Mouse (Mus musculus) intestine, postnatal 0 days (tissue): ENCODE data around the gene E2f3. TPM values are rescaled to one million over a fixed set of nuclear protein-coding genes. Genes with fewer than 3 reads are reported as not detected.

Source experiments
- ATAC-seq: fragments of 200-750 bp; cut with Nextera tagmentation; 2 replicates; pipeline ENCODE4 v1.8.0; 2017; ENCODE audit warnings: mild to moderate bottlenecking, moderate TSS enrichment, moderate library complexity
- H3K27ac ChIP-seq: fragments of 300-500 bp; sonication (generic); 2 replicates; pipeline ENCODE4 v1.5.1; 2014; ENCODE audit warnings: mild to moderate bottlenecking, low read depth, low read length, moderate library complexity
- H3K27me3 ChIP-seq: fragments of 300-500 bp; sonication (generic); replicated peaks from 2 replicates; pipeline ENCODE4 v1.6.1; 2014; ENCODE audit warnings: low read length, mixed read lengths; ENCODE audit not compliant: control insufficient read depth, insufficient read depth
- H3K36me3 ChIP-seq: fragments of 300-500 bp; sonication (generic); 2 replicates; pipeline ENCODE4 v1.6.1; 2014; ENCODE audit warnings: mild to moderate bottlenecking, moderate library complexity; ENCODE audit not compliant: control insufficient read depth, insufficient read depth
- H3K4me1 ChIP-seq: fragments of 300-500 bp; sonication (generic); replicated peaks from 2 replicates; pipeline ENCODE4 v1.6.1; 2014; ENCODE audit warnings: antibody characterized with exemption, low read length, mixed read lengths; ENCODE audit not compliant: control insufficient read depth, insufficient read depth
- H3K4me2 ChIP-seq: fragments of 300-500 bp; sonication (generic); replicated peaks from 2 replicates; pipeline ENCODE4 v1.6.1; 2014; ENCODE audit warnings: low read depth, mild to moderate bottlenecking, moderate library complexity
- H3K4me3 ChIP-seq: fragments of 300-500 bp; sonication (generic); 2 replicates; pipeline ENCODE4 v1.5.1; 2014; ENCODE audit warnings: low read depth, low read length
- H3K9ac ChIP-seq: fragments of 300-500 bp; sonication (generic); 2 replicates; pipeline ENCODE4 v1.6.1; 2014; ENCODE audit warnings: mild to moderate bottlenecking, low read depth, low read length
- H3K9me3 ChIP-seq: fragments of 300-500 bp; sonication (generic); 2 replicates; pipeline ENCODE4 v1.6.1; 2016; ENCODE audit warnings: mixed run types; ENCODE audit not compliant: control insufficient read depth
- CTCF ChIP-seq: sonication (generic); IDR thresholded peaks from 2 replicates; pipeline ENCODE4 v1.5.1; 2016; ENCODE audit warnings: low read depth, mild to moderate bottlenecking, control low read depth, antibody characterized with exemption, moderate library complexity
- WGBS: fragments of 180-500 bp; shearing (Covaris S2); extraction: QIAGEN DNeasy Blood & Tissue Kit; methylation state at CpG from one replicate; pipeline ENCODE4 v1.1.7; 2014; 5-methylcytosine and 5-hydroxymethylcytosine counted together
- polyA plus RNA-seq: library from polyadenylated mRNA; unstranded; fragments of >200 nt; fragmentation: Nextera tagmentation; extraction: Ambion mirVana; gene quantifications from 2 replicates; pipeline ENCODE4 v1.2.1, GENCODE M21; 2015

Gene E2f3
- polyA plus RNA-seq, 1 experiment from 2014 or later, result 4.2 TPM

- no peak for ATAC-seq
- no peaks in the 10 kb centered on the region for H3K36me3 ChIP-seq
- no peak for TF ChIP-seq CTCF
- no peak overlapping the region for H3K4me2 ChIP-seq
- no peaks in the 10 kb centered on the region for H3K9me3 ChIP-seq
- no peak overlapping the region for H3K27ac ChIP-seq
- H3K9ac ChIP-seq, result no peak overlapping the region
- H3K4me3 ChIP-seq, result no peak overlapping the region
- no peaks in the 10 kb centered on the region for H3K4me1 ChIP-seq
- WGBS, result 94% methylated on average over 7 of the region's 7 CpGs
- H3K27me3 ChIP-seq, result no peaks in the 10 kb centered on the region
Observed at GRCm38 (mm10) chr13:30017611-30018010, 31.7 kb upstream of the E2f3 start.

GRCm38 (mm10) chr13:30014576-30014975 lies 28.7 kb upstream of the E2f3 start:
- Histone ChIP-seq H3K9ac (no peak overlapping the region), H3K4me1 (no peaks in the 10 kb centered on the region), H3K27ac (no peak overlapping the region), H3K4me3 (no peak overlapping the region), H3K4me2 (no peak overlapping the region), H3K36me3 (no peaks in the 10 kb centered on the region), H3K27me3 (no peaks in the 10 kb centered on the region), H3K9me3 (no peaks in the 10 kb centered on the region)
- no peak for ATAC-seq
- 90% methylated on average over 8 of the region's 8 CpGs for WGBS
- no peak for TF ChIP-seq CTCF

GRCm38 (mm10) chr13:30012226-30012625 lies 26.4 kb upstream of the E2f3 start:
- Histone ChIP-seq H3K27me3 (no peaks in the 10 kb centered on the region), H3K4me3 (no peak overlapping the region), H3K9ac (no peak overlapping the region), H3K4me2 (no peak overlapping the region), H3K9me3 (no peaks in the 10 kb centered on the region), H3K4me1 (no peaks in the 10 kb centered on the region), H3K36me3 (no peaks in the 10 kb centered on the region), H3K27ac (no peak overlapping the region)
- 72% methylated on average over 6 of the region's 6 CpGs for WGBS
- no peak for TF ChIP-seq CTCF
- ATAC-seq, result no peak

- 80% methylated on average over 3 of the region's 3 CpGs for WGBS
- no peaks in the 10 kb centered on the region for H3K9me3 ChIP-seq
- H3K9ac ChIP-seq, result no peak overlapping the region
- no peak for ATAC-seq
- no peak overlapping the region for H3K27ac ChIP-seq
- H3K4me1 ChIP-seq, result no peaks in the 10 kb centered on the region
- H3K27me3 ChIP-seq, result no peaks in the 10 kb centered on the region
- no peak for TF ChIP-seq CTCF
- H3K4me3 ChIP-seq, result no peak overlapping the region
- no peak overlapping the region for H3K4me2 ChIP-seq
- H3K36me3 ChIP-seq, result no peaks in the 10 kb centered on the region
Observed at GRCm38 (mm10) chr13:30008738-30009137, 22.9 kb upstream of the E2f3 start.

DNA sequence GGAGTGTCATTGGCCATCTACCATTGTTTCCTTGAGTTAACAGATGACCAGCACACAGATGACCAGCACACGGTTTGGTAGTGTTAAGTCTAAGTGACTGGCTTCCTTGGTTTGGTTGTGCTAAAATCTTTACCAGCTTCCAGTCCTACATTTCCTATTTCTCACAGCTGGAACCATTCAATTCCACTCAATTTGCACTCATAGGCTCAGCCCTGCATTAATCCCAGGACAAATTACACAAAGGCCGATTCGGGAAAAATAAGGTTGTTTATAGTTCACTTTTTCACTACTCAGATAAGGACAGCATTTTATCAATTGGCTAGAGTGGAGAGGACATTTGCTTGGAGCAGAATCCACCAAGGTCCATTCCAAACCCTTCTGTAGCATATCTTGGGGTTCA lies 19.6 kb upstream of the E2f3 start:
- TF ChIP-seq CTCF, result no peak
- H3K27me3 ChIP-seq, result no peaks in the 10 kb centered on the region
- 84% methylated on average over 3 of the region's 3 CpGs for WGBS

DNA sequence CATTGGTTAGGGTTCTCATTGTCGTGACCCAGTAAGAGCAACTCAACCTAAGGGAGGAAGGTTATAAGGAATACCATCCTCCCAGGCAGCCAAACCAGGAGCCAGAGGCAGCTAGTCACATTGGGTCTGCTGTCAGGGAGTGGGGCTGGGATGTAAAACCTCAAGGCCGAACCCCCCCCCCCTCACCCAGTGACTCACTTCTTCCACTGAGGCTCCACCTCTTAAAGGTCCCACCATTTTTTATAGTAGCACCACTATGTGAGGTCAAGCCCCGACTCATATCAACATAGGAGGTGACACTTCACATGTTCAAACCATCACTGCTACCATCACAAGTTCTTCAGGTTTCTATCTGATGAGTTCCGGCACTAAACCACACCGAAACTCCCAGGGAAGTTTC lies 19.0 kb upstream of the E2f3 start:
- Histone ChIP-seq H3K4me2 (no peak overlapping the region), H3K36me3 (no peaks in the 10 kb centered on the region), H3K9ac (no peak overlapping the region), H3K27me3 (no peaks in the 10 kb centered on the region), H3K9me3 (no peaks in the 10 kb centered on the region), H3K4me1 (no peaks in the 10 kb centered on the region), H3K27ac (no peak overlapping the region), H3K4me3 (no peak overlapping the region)
- no peak for ATAC-seq
- whole genome bisulfite sequencing, result 89% methylated on average over 5 of the region's 5 CpGs
- TF ChIP-seq CTCF, result no peak

More for the DNA sequence above, 19.6 kb upstream of the E2f3 start:
- no peak overlapping the region for H3K4me2 ChIP-seq
- H3K4me1 ChIP-seq, result no peaks in the 10 kb centered on the region
- H3K27ac ChIP-seq, result no peak overlapping the region
- H3K4me3 ChIP-seq, result no peak overlapping the region
- H3K9ac ChIP-seq, result no peak overlapping the region
- H3K36me3 ChIP-seq, result no peaks in the 10 kb centered on the region
- ATAC-seq, result no peak
- H3K9me3 ChIP-seq, result no peaks in the 10 kb centered on the region

- 72% methylated on average over 11 of the region's 11 CpGs for WGBS
- Histone ChIP-seq H3K4me3 (no peak overlapping the region), H3K4me2 (no peak overlapping the region), H3K9ac (no peak overlapping the region), H3K27me3 (no peaks in the 10 kb centered on the region), H3K27ac (no peak overlapping the region), H3K9me3 (no peaks in the 10 kb centered on the region), H3K36me3 (no peaks in the 10 kb centered on the region), H3K4me1 (no peaks in the 10 kb centered on the region)
- TF ChIP-seq CTCF, result no peak
- no peak for ATAC-seq
Observed at GRCm38 (mm10) chr13:30003169-30003568, 17.3 kb upstream of the E2f3 start.
